8 mouse cellular contexts compared by ENCODE assay signal in the genomic region with DNA sequence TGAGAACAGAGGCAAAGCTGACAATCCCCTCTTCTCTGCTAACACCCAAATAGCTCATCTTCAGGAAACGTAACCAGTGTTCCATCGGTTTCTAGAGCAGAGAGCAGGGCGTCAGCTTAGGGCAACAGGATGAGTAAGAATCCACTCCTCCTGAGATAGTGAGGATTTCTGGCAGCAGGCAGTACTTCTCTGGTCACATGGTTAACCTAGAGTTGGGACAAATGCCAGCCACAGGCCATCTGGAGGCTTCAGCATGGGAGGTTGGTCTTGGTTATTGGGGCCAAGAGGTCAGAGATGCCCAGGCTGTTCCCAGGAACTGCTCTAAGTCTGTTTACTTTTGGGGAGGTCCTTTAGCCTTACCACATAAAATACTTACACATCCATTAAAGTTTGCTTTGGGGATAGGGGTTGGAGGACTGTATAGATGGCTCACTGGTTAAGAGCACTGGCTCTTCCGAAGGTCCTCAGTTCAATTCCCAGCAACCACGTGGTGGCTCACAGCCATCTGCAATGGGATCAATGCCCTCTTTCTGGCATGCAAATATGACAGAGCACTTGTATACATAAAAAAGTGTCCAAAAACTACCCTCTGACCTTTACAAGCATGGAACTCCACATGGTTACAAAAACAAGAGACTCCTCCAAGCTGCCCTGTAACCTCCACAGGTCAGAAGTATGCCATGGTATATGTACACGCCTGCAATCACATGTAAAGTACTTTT. TPM values are rescaled to one million over a fixed set of nuclear protein-coding genes. Genes with fewer than 3 reads are reported as not detected.
DNase-seq lines count a peak whose midpoint lies in the region; ATAC-seq and TF ChIP-seq lines count a peak whose summit lies in the region.

No protein-coding gene starts in this region.

- no peaks in the 10 kb centered on the region for H3K9me3 ChIP-seq in intestine, postnatal 0 days (ENCODE audit: control insufficient read depth)
- no peaks in the 10 kb centered on the region for H3K9me3 ChIP-seq in stomach, postnatal 0 days (ENCODE audit: control insufficient read depth, low read length)
- no peaks in the 10 kb centered on the region for H3K9me3 ChIP-seq in hindbrain, embryonic 14.5 days (ENCODE audit: control insufficient read depth, low read length)

- no peak for TF ChIP-seq CTCF in cerebellum, adult 2 months (IDR thresholded peaks at IDR 0.05; ENCODE audit: borderline replicate concordance, insufficient read depth, low read depth, low read length)
- TF ChIP-seq CTCF in intestine, postnatal 0 days (IDR thresholded peaks at IDR 0.05; ENCODE audit: low read depth), result no peak
- TF ChIP-seq CTCF in stomach, postnatal 0 days (IDR thresholded peaks at IDR 0.05; ENCODE audit: low read depth), result no peak

- TF ChIP-seq EP300 in stomach, postnatal 0 days (optimal IDR thresholded peaks at IDR 0.05), result no peak

- H3K4me3 ChIP-seq in cerebellum, adult 2 months (replicated peaks; ENCODE audit: insufficient read depth, low read depth, low read length), result no peak overlapping the region
- H3K4me3 ChIP-seq in intestine, postnatal 0 days (ENCODE audit: low read depth, low read length), result no peak overlapping the region
- no peak overlapping the region for H3K4me3 ChIP-seq in stomach, postnatal 0 days (ENCODE audit: low read depth, low read length)
- H3K4me3 ChIP-seq in hindbrain, embryonic 14.5 days (replicated peaks; ENCODE audit: low read length), result no peak overlapping the region

- peaks cover 29% of the 10 kb centered on the region for H3K4me1 ChIP-seq in cerebellum, adult 2 months (ENCODE audit: control insufficient read depth, insufficient read depth, low read length)
- H3K4me1 ChIP-seq in intestine, postnatal 0 days (replicated peaks; ENCODE audit: control insufficient read depth, insufficient read depth, low read length), result no peaks in the 10 kb centered on the region
- H3K4me1 ChIP-seq in stomach, postnatal 0 days (replicated peaks; ENCODE audit: control insufficient read depth, insufficient read depth), result no peaks in the 10 kb centered on the region
- no peaks in the 10 kb centered on the region for H3K4me1 ChIP-seq in hindbrain, embryonic 14.5 days (replicated peaks; ENCODE audit: control insufficient read depth, insufficient read depth, low read length)

- peaks cover 35% of the 10 kb centered on the region for H3K36me3 ChIP-seq in intestine, postnatal 0 days (ENCODE audit: control insufficient read depth, insufficient read depth)
- H3K36me3 ChIP-seq in stomach, postnatal 0 days (ENCODE audit: control insufficient read depth, insufficient read depth, low read length), result peaks cover 22% of the 10 kb centered on the region
- peaks cover 62% of the 10 kb centered on the region for H3K36me3 ChIP-seq in hindbrain, embryonic 14.5 days (replicated peaks; ENCODE audit: control insufficient read depth, insufficient read depth)

- ATAC-seq in intestine, postnatal 0 days, result peak; percentile 24; the same call in 1 of the 2 replicates
- ATAC-seq in stomach, postnatal 0 days (ENCODE audit: low FRiP score, low TSS enrichment), result peak; percentile 66
- no peak for ATAC-seq in hindbrain, embryonic 14.5 days (ENCODE audit: low FRiP score)

- 15% methylated on average over 6 of the region's 6 CpGs for WGBS in cerebellum, adult 2 months
- 49% methylated on average over 6 of the region's 6 CpGs for WGBS in intestine, postnatal 0 days
- WGBS in stomach, postnatal 0 days, result 55% methylated on average over 6 of the region's 6 CpGs
- 86% methylated on average over 6 of the region's 6 CpGs for WGBS in hindbrain, embryonic 14.5 days

- no peak overlapping the region for H3K9ac ChIP-seq in intestine, postnatal 0 days (ENCODE audit: low read depth, low read length)
- no peak overlapping the region for H3K9ac ChIP-seq in stomach, postnatal 0 days (ENCODE audit: low read length)
- H3K9ac ChIP-seq in hindbrain, embryonic 14.5 days, result no peak overlapping the region

- H3K4me2 ChIP-seq in intestine, postnatal 0 days (replicated peaks; ENCODE audit: low read depth), result no peak overlapping the region
- H3K4me2 ChIP-seq in stomach, postnatal 0 days (replicated peaks; ENCODE audit: low read depth), result no peak overlapping the region
- no peak overlapping the region for H3K4me2 ChIP-seq in hindbrain, embryonic 14.5 days (replicated peaks)

- H3K27me3 ChIP-seq in cerebellum, adult 2 months (ENCODE audit: control insufficient read depth, insufficient read depth, low read length), result no peaks in the 10 kb centered on the region
- no peaks in the 10 kb centered on the region for H3K27me3 ChIP-seq in intestine, postnatal 0 days (replicated peaks; ENCODE audit: control insufficient read depth, insufficient read depth, low read length)
- H3K27me3 ChIP-seq in stomach, postnatal 0 days (ENCODE audit: control insufficient read depth, insufficient read depth, low read length), result no peaks in the 10 kb centered on the region
- no peaks in the 10 kb centered on the region for H3K27me3 ChIP-seq in hindbrain, embryonic 14.5 days (ENCODE audit: control insufficient read depth, insufficient read depth, low read length)

- peak overlapping the region; percentile 76 for H3K27ac ChIP-seq in cerebellum, adult 2 months (ENCODE audit: insufficient read depth, low read length)
- H3K27ac ChIP-seq in intestine, postnatal 0 days (ENCODE audit: low read depth, low read length), result 0 out of 2 replicates have a peak overlapping the region, but pooled peaks have one; percentile 15
- H3K27ac ChIP-seq in stomach, postnatal 0 days (replicated peaks), result 0 out of 2 replicates have a peak overlapping the region, but pooled peaks have one; percentile 30
- H3K27ac ChIP-seq in hindbrain, embryonic 14.5 days, result no peak overlapping the region

- DNase-seq in retina, postnatal 1 day, result peak; percentile 56
- no peak for DNase-seq in retina, embryonic 14.5 days (ENCODE audit: low spot score)
- DNase-seq in cerebellum, adult 2 months, result peak; percentile 90 to 95
- DNase-seq in stomach, postnatal 0 days (ENCODE audit: low spot score), result peak; percentile 44
- no peak for DNase-seq in spleen, postnatal 14 days (ENCODE audit: low spot score in 2 of 2)
- no peak for DNase-seq in hindbrain, embryonic 14.5 days (ENCODE audit: low spot score)
- no peak for DNase-seq in embryo, embryonic 10.5 days (ENCODE audit: low spot score)

- no peak for TF ChIP-seq POLR2A in cerebellum, adult 2 months (IDR thresholded peaks at IDR 0.05; ENCODE audit: borderline replicate concordance, insufficient read depth, low read length)

RNA-seq across cellular contexts. Expression of a gene that starts 9.4 kb away (rescaled TPM):
- polyA plus RNA-seq in cerebellum, adult 2 months (2012; rRNA removed), result 226 and 239 TPM in 2 replicates
- polyA plus RNA-seq in intestine, postnatal 0 days (2015; fragmentation: Nextera tagmentation; extraction: Ambion mirVana), result 14.4 and 18.5 TPM in 2 replicates
- 19.3 and 25.5 TPM in 2 replicates for polyA plus RNA-seq in stomach, postnatal 0 days (2015; fragmentation: Nextera tagmentation; extraction: Ambion mirVana)
- polyA plus RNA-seq in hindbrain, embryonic 14.5 days (2014; fragmentation: Nextera tagmentation; extraction: Ambion mirVana), result 29.2 and 30.4 TPM in 2 replicates

RNA-seq across cellular contexts. Expression of a gene that starts 32.4 kb away (rescaled TPM):
- polyA plus RNA-seq in cerebellum, adult 2 months (2012; rRNA removed), result 74.3 and 76.1 TPM in 2 replicates
- 2.0 and 2.4 TPM in 2 replicates for polyA plus RNA-seq in intestine, postnatal 0 days (2015; fragmentation: Nextera tagmentation; extraction: Ambion mirVana)
- polyA plus RNA-seq in stomach, postnatal 0 days (2015; fragmentation: Nextera tagmentation; extraction: Ambion mirVana), result 5.0 and 5.2 TPM in 2 replicates
- 50.7 and 56.6 TPM in 2 replicates for polyA plus RNA-seq in hindbrain, embryonic 14.5 days (2014; fragmentation: Nextera tagmentation; extraction: Ambion mirVana)

RNA-seq across cellular contexts. Expression of a gene that starts 46.4 kb away (rescaled TPM):
- polyA plus RNA-seq in cerebellum, adult 2 months (2012; rRNA removed), result 139 and 151 TPM in 2 replicates
- 18.1 and 18.5 TPM in 2 replicates for polyA plus RNA-seq in intestine, postnatal 0 days (2015; fragmentation: Nextera tagmentation; extraction: Ambion mirVana)
- polyA plus RNA-seq in stomach, postnatal 0 days (2015; fragmentation: Nextera tagmentation; extraction: Ambion mirVana), result 36.9 and 41.0 TPM in 2 replicates
- polyA plus RNA-seq in hindbrain, embryonic 14.5 days (2014; fragmentation: Nextera tagmentation; extraction: Ambion mirVana), result 12.9 and 13.4 TPM in 2 replicates

Comparison
In these comparisons a context has a peak if more than half of its experiments do, and no peak if none do; other contexts are left out.
1. DNase-seq: peak in retina, postnatal 1 day (single experiment), cerebellum, adult 2 months (2 of 2) and stomach, postnatal 0 days (single experiment); none in retina, embryonic 14.5 days (single experiment), spleen, postnatal 14 days (0 of 2), hindbrain, embryonic 14.5 days (single experiment) and embryo, embryonic 10.5 days (single experiment).